Mouse (Mus musculus) embryo, embryonic 10 days (tissue): ENCODE measurements around the gene Hif3a.

Experiments used
- DNase-seq: peaks from one replicate; pipeline ENCODE4 v3.0.0-alpha.2; 2015; ENCODE audit warnings: low spot score

Gene Hif3a

GRCm38 (mm10) chr7:17056601-17057523, 5.4 kb downstream of the Hif3a start:
- DNase-seq, result no peak

- peak; percentile 86 for DNase-seq
Measured at GRCm38 (mm10) chr7:17056081-17056581, 6.1 kb downstream of the Hif3a start.

GRCm38 (mm10) chr7:17055287-17055946, 6.8 kb downstream of the Hif3a start:
- DNase-seq, result no peak

DNA sequence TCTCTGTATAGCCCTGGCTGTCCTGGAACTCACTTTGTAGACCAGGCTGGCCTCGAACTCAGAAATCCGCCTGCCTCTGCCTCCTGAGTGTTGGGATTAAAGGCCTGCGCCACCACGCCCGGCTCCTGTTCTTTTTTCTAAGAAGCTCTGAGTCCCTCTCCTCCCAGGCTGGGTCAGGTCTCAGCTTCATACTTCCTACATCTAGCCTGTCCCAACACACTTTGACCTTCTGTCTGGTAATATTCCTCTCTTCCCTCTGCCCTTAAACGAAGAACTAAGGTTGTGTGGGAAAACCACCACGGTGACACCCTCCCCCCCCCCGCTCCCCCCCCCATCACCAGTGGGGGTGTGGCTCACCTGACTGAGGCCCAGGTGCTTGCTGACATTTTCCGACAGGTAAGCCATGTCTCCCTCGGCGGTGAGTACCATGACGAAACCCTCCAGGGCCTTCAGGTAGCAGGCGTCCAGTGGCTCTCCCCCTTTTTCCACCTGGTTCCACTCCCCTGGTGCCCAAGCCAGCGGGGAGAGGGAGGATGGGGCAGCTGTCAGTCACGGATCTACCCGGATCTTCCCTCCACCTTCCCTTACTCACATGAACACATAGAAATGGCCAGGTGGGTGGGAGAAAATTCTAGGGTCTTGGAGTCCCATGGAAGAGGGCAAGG, 7.8 kb downstream of the Hif3a start:
- no peak for DNase-seq

DNA sequence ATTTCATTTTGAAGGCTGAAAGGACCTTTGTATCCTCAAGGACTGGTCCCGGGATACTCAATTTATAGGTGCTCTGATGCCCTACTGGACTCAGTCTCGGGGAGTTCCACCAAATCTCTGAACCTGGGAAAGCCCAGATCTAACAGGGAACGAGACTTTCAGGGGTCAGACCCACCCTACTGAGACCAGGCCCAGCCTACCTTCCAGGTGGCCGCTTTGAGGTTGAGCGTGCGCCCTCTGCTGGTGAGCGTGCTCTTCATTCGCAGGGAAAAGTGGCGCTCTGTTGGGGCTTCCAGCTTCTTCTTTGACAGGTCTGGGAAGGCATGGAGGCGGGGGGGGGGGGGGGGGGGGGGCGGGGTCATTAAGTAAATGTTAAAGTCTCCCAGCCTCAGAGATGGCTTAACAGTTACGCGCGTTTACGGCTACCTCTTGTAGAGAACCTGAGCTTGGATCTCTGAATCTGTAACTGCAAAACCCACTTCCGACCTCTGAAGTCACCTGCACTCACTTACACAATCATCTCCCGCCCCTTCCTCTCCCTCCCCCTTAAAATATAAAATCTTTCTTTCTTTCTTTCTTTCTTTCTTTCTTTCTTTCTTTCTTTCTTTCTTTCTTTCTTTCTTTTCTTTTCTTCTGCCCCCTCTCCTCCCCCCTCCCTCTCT, 11.2 kb downstream of the Hif3a start:
- DNase-seq, result peak; percentile 87

DNA sequence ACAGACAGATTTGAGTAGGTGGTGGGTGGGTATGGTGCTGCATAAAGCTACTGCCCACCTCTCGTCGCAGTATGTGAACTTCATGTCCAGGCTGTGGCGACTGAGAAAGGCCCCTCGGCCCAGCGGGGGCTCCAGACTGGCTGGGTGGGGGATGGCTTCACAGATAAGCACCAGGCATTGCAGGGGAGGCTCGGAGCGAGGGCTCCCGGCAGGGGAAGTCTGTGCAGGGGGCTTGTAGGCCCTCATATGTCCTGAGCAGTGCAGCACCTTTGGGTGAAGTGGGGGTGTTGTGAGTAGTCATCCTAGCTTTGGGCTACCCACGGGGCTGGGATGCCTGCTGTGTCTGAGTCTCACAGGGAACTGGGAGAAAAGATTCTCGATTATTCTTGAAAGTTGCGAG, 11.7 kb downstream of the Hif3a start:
- no peak for DNase-seq

DNA sequence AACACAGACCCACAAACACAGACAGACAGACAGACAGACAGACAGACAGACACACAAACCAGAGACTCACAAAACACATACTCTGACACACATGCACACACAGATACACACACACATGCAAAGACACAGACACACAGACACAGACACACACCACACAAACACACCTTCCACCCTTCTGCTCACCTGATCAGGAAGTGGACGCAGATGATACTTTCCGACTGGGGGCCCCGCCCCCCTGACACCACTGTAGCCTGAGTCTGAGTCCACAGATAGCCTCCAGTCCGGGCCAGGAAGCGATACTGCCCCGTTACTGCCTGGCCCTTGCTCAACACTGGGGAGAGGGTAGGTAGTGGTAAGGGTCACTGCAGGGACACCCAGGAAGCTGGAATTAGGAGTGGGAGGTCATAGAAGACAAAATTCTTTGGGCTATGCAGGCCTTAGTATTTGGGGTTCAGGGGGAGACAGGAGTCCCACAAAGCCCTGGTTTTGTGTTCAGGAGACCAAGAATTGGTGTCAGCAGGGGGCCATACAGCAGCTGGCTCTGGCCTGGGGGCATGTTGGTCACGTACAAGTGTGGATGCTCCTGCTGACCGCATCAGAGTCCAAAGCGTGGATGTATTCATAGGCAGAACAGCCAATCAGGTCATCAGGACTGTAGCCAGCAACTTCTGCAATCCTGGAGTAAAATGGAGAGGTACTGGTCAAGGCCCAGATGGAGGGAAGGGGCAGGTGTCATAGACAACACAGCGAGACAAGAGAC, 13.6 kb downstream of the Hif3a start:
- no peak for DNase-seq

DNA sequence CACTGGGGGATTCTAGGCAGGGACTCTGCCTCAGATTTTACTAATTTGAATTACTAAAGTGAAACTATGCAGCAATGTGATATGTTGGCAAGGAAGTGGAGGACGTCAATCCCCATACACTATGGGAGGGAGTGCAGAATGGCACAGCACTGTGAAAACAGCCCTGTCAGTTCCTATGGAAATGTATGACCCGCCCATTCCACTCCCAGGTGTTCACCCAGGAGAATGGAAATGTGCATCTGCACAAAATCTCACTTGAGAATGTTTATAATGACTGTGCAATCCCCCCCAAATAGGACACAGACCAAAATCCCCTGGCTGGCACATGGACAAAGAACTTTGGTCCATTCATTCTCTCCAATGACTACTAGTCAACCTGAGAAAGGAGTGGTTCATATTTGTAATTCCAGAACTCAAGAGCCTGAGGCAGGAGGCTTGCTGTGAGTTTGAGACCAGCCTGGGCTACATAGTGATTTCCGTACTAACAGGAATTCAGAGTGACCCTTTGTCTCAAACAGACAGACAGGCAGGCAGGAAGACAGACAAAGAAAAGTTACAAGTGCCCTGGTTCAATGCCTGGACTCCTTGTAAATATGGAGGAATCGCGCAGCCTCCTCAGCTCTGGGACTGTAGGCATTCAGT, 15.1 kb downstream of the Hif3a start:
- DNase-seq, result no peak

DNA sequence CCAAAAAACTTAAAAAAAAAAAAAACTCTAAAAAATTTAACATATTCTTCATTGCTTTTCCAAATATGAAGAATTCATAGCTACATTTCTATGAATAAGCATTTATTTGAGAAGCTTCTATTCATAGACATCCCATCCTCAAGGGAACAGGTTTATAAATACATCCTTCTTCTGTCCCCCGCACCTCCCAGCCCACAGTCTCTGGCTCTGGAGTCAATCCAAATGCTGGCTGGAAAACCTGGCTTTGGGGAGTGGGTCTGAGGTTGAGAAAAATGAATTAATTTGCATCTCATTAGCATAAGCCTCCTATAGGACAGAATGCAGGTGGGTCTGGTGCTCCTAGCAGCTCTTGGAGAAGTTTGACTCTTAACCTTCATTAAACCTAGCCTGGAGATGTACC, 16.5 kb downstream of the Hif3a start:
- DNase-seq, result no peak

DNA sequence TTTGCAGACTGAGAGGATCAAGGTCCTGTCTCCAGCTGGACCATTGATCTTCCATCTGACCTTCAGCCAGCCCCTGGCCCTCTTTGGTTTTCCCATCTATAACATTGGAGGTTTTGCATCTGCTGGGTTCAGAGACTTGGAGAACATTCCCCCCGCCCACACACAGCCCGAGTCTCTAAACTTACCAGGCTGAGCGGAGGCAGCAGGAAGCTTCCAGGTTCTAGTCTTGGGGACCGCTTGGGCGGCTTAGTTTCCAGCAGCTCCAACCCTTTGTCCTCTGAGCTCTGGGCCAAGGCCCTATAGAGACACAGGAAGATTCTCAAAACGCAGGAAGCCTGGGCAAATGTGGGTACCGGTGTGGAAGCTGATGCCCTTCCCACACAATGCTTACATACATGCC, 22.9 kb downstream of the Hif3a start:
- DNase-seq, result no peak

DNA sequence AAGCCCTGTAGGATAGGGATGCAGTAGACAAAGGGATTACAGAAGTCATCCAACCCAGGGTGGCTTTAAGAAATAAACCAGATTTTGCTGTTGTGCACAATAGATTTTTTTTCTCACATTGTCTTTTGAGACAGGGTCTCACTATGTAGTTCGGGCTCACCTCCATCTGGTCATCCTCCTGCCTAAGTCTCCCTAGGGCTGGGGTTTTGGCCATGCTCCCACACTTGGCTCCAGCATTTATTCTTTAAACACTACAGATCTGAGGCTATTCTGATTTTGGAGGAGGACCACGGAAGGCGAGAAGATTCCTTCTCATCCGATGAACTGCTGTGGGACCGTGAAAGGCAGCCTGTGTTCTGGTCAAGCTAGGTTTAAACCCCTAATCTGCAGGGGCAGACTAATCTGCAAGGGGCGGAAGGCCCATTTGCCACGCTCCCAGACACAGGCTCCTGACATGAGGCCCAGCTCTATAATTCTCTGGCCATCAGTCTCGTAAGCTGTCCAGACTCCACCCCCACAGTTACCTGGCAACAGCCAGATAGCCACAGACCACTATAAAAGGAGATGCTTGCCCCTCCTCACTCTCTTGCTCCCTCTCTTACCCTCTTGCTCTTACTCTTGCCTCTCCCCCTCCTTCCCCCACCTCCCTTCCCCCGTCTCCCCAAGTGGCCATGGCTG, 24.1 kb downstream of the Hif3a start:
- peak; percentile 46 for DNase-seq

DNA sequence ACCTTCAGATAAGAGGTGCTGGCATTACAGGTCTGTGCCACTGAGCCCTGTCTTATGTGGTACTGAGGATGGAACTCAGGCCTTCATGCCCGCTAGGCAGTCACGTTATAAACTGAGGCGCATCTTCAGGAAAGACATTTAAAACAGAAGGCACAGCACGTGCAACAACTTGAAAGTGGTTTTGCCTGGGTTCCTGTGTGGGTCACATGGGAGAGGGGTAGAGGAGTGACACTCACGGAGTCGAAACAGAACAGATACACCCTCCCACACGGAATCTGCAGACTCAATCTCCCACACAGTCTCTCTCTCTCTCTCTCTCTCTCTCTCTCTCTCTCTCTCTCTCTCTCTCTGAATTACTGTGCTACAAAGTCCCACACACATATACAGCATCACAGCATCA, 32.0 kb downstream of the Hif3a start:
- no peak for DNase-seq

GRCm38 (mm10) chr7:17028923-17029322, 33.3 kb downstream of the Hif3a start:
- DNase-seq, result no peak

DNA sequence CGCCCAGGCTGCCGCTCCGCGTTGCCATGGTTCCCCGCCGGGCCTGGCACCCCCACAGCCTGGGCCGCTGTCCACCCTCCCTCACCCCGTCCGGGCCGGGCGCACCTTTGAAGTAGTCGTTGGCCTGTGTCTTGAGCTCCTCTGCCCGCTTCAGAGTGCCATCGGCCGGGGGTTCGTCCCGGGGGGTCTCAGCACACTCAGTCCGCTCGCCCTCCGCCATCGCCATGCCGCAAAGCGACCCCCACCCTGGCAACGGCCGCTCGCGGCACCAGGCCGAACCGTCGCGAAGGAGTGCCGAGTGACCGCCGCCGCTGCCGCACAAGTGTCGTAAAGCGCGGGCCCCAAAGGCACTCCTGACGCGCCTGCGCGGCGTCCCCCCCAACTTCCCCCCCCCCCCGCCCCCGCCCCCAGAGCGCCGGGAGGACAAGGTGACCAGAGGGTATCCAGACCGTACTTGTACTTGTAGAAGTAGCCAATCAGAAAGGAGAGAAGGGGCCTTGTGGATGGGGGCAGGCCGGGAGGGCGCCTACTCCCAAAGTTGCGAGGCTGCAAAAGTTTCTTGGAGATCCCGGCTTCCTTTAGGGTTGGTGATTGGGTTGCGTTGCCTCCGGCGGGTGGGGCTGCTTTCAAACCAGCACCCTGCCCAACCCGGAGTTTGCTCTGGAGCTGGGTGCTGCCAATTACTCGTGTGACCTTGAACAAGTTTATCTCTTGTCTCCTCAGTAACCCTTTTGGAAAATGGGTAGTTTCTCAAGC, 34.5 kb downstream of the Hif3a start, which contains the start of gene Ppp5c:
Gene Ppp5c (minus strand): TSS at position 337 of the 756 bp plus-strand sequence.
- peak; percentile 97 for DNase-seq

DNA sequence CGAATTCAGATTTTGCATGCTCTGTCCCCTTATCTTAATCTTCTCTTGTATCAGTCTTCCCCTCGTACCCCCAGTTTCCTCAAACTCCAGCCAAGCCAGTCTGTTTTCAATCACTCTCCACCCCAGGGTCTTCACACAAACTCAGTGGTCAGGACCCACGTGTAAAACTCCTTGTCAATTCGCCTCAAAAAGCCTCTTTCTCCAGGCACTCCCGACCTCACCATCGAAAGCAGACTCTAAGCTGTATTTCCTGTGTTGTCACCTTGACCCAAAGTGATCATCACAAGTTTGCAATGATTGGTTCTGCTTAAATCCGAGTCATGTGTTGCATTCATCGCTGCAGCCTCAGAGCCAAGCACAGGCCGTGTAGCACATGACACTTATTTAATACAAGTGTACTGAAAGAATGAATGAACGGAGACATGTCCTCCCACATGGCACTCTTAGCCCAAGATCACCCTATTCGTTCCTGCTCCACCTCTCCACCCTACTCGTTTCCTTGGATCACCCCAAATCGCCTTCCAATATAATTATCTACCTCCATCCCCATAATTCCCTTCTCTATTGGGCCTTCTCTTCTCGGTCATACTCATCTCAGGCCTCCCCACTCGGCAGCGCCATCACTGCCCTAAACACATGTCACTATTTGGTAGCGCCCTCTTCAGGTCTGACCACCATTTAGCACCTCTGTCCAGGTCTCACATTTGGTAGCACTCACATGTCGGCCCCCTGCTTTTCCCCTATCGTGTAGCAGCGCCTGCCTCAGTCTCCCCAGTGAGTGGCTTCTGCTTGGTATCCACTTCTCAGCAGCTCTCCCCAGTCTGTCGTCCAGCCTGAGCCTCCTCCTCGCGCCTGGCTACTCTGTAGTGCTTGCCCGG, 35.3 kb downstream of the Hif3a start:
- peak; percentile 93 for DNase-seq

DNA sequence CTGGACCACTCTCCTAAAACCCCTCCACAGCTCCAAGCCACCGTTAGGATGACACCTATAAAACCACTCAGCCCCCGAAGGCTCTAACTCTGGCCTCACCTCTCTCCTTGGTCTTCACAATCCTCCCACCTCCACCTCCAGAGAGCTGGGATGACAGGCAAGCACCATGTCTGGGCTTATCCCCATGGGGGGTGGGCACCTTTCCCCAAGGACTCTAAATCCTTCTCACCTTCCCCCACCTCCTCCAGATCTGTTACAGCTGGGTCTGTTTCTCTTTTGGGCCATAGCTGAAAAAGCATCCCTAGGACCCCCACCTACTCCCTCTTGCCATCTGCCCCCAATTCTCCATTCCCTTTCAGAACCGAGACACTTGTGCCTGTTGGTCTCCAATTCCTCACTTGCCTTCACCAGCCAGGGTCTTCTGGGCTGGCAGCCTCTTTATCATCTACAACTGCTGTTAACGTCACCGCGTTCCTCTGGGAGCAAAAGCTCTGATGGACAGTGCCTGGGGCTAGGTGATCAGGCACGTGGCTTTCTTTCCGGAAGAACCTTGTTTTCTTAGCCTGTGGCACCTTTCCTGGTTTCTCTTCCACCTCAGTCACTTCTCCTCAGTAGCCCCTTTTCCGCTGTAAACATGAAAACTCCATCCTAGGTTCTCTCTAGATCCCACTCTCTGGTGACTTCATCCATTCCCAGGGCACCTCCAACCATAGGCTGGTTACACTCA, 36.2 kb downstream of the Hif3a start:
- DNase-seq, result no peak

DNA sequence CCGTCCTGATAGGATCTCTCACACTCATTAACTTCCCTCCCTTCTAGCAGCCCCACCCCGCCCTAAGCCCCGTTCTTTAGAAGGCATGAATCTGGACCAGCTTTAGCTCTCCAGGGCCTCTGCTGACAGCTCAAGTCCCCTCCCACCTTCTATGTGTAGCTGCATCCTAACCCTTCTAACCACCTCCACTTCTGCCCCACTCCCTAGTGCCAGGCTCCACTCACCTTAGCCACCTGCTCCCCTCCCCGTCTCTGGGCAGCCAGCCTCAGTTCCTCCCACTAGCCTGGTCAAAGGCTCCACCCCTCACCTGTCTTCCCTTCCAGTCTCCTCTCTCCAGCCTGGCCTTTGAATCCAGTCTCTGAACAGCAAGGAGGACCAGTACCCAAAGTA, 36.7 kb downstream of the Hif3a start:
- no peak for DNase-seq
